Mouse (Mus musculus) heart, adult 2 months (tissue): ENCODE measurements around the gene Rpe. TPM values are rescaled to one million over a fixed set of nuclear protein-coding genes. Genes with fewer than 3 reads are reported as not detected.
A peak's percentile ranks its signal among the peaks of the same experiment; 100 is the strongest.

Experiments used
- DNase-seq, 2 experiments: peaks; one replicate each; pipeline ENCODE4 v3.0.0; 2021
- H3K27ac ChIP-seq: fragments of 200-600 bp; 2 replicates; pipeline ENCODE4 v1.8.1; 2022
- H3K27me3 ChIP-seq: fragments of 200-500 bp; 2 replicates; pipeline ENCODE4 v1.6.1; 2012; ENCODE audit warnings: mild to moderate bottlenecking, low read length, inconsistent platforms, mixed read lengths; ENCODE audit not compliant: control insufficient read depth, insufficient read depth
- H3K36me3 ChIP-seq: fragments of 200-500 bp; 2 replicates; pipeline ENCODE4 v1.6.1; 2012; ENCODE audit warnings: low read length, inconsistent platforms; ENCODE audit not compliant: control insufficient read depth, insufficient read depth
- H3K4me1 ChIP-seq: fragments of 200-500 bp; 2 replicates; pipeline ENCODE4 v1.6.1; 2011; ENCODE audit warnings: low read length; ENCODE audit not compliant: control insufficient read depth, insufficient read depth
- H3K4me3 ChIP-seq: fragments of 200-600 bp; 2 replicates; pipeline ENCODE4 v1.8.1; 2022
- H3K79me2 ChIP-seq: fragments of 200-500 bp; replicated peaks from 2 replicates; pipeline ENCODE4 v1.6.1; 2012; ENCODE audit warnings: mild to moderate bottlenecking, inconsistent platforms, low read length, moderate library complexity, mixed read lengths; ENCODE audit not compliant: control insufficient read depth, insufficient read depth
- H3K9ac ChIP-seq: fragments of 200-500 bp; 2 replicates; pipeline ENCODE4 v1.6.1; 2012; ENCODE audit warnings: low read depth, mild to moderate bottlenecking, control low read depth, inconsistent platforms, low read length, mixed read lengths
- CTCF ChIP-seq: fragments of 200-600 bp; IDR thresholded peaks from 2 replicates; pipeline ENCODE4 v1.8.1; 2022; ENCODE audit warnings: antibody characterized with exemption, mild to moderate bottlenecking, moderate library complexity
- EP300 ChIP-seq: fragments of 200-500 bp; IDR thresholded peaks from 2 replicates; pipeline ENCODE4 v1.6.1; 2011; ENCODE audit warnings: low read depth, low read length, control low read depth; ENCODE audit not compliant: insufficient read depth
- POLR2A ChIP-seq: fragments of 200-500 bp; IDR thresholded peaks from 2 replicates; pipeline ENCODE4 v1.6.1; 2011; ENCODE audit warnings: mild to moderate bottlenecking, low read depth, low read length, control low read depth; ENCODE audit not compliant: insufficient read depth
- WGBS: fragments of 180-500 bp; shearing (Covaris S2); methylation state at CpG from one replicate; pipeline ENCODE4 v1.1.7; 2018; 5-methylcytosine and 5-hydroxymethylcytosine counted together
- intact Hi-C: fragments of 180-260 bp; cut with DNase I; formaldehyde crosslinking; loops from one replicate; pipeline ENCODE4 v1.15.1; 2025
- long read RNA-seq: library from polyadenylated mRNA; stranded (forward); transcript quantifications from one replicate; pipeline ENCODE4 v2.0.0, GENCODE M21; 2021
- polyA plus RNA-seq: library from polyadenylated mRNA; depleted of rRNA; stranded (reverse); fragments of >200 nt; gene quantifications from 2 replicates; pipeline ENCODE4 v1.2.3, GENCODE M21; 2012; rRNA removed
- total RNA-seq, 2 experiments: library from RNA; stranded (reverse); gene quantifications; 2 replicates each; pipeline ENCODE4 v1.2.3; 2021

Gene Rpe
- 10 to 100 TPM; 11.7 to 12.5 TPM for total RNA-seq
- 5.7 and 10.7 TPM in 2 replicates for polyA plus RNA-seq
- long read RNA-seq, transcript Rpe-201 (6 exons, 2,692 nt): major isoform, 13 of 17 reads
- long read RNA-seq, partial matches to known transcripts: 1 of 17 reads
- long read RNA-seq, other reads (novel, unspliced or antisense): 1 of 17 reads

DNA sequence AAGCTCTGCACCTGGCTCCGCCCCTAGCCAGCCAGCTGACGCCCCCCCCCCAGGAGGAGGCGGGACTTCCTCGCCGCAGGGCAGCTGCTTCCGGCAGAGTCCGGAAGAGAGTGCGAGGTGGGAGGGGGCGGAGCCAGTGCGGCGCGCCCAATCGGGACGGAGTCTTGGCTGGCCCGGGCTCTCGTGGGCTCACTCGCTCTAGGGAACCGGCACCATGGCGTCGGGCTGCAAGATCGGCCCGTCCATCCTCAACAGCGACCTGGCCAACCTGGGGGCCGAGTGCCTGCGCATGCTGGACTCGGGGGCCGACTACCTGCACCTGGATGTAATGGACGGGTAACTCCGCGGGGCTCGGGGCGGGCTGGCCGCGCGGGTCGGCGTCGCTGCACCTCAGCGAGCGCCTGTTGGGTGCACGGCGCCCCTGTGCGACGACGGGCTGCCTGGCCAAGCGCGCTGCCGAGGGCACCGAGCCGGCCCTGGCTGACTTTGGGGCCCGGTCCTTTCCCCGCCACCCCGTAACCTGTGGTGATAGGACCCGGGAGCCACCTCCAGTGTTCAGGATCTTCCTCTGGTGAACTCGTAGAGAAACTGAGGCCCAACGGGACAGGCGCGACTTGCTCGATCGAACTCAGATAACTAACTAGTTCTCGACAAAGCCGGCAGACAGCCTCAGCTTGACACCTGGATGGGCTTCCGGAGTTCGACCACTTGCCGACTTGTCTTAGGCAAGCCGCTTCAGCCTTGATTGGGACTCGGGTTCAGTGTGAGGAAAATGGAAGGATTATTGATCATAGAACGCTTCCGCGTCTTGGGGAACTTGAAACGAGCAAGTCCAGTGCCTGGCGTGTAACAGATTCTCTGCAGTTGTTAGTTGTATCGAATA lies at the start of gene Rpe:
Gene Rpe (plus strand): TSS at position 139 of the 883 bp plus-strand sequence.
- intact Hi-C loops: loop anchor here (2.0 to 10.0 kb wide), 2 partner anchors 116 to 334 kb away; partner anchors contain the start of genes Kansl1l and Lancl1
- under 1% methylated on average over 73 of the region's 73 CpGs for WGBS
- peak; percentile 92 to 95 for DNase-seq
- peak within 1 kb of the TSS; percentile 59 for H3K27ac ChIP-seq
- no peaks in the 10 kb centered on the region for H3K27me3 ChIP-seq
- peaks cover 2% of the 10 kb centered on the region; the same call in 1 of the 2 replicates for H3K4me1 ChIP-seq
- peak within 1 kb of the TSS; percentile 90 for H3K9ac ChIP-seq
- peaks cover 3% of the 10 kb centered on the region for H3K36me3 ChIP-seq
- H3K79me2 ChIP-seq: no peaks in the 10 kb centered on the region; the same call in 1 of the 2 replicates
- TF ChIP-seq EP300: no peak
- no peak for TF ChIP-seq CTCF
- peak; percentile 83 for TF ChIP-seq POLR2A
- peak within 1 kb of the TSS; percentile 92 for H3K4me3 ChIP-seq

DNA sequence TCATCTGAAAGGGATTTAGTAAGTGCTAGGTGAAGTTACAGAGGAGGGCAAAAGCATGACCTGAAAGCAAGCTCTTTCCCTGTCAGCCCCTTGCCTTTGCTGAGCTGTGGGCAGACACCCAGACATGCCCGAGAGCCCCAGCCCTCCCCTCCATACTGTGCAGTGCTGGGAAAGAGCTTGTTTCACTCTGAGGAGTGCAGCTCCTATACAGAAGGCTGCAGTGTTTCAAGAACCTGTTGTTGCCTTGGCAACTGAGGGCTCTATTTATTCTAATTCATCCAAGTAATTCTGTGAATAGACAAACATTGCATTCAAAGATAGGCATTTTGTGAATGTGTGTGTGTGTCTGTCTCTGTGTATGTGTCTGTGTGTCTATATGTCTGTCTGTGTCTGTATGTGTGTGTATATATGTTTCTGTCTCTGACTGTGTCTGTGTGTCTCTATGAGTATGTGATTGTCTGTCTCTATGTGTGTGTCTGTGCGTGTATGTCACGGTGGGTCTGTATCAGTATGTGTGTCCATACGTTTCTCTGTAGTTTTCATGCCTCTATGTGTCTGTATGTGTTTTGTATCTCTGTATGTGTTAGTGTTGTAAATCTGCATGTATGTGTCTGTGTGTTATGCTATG lies 45.4 kb upstream of the Rpe start:
- no peaks in the 10 kb centered on the region for H3K27me3 ChIP-seq
- no peak overlapping the region for H3K4me3 ChIP-seq
- DNase-seq: no peak
- intact Hi-C loops: loop anchor here (2.0 to 10.0 kb wide), 2 partner anchors 550 to 1340 kb away; no protein-coding TSS in a partner anchor
- 56% methylated on average over 4 of the region's 4 CpGs for WGBS
- no peaks in the 10 kb centered on the region for H3K4me1 ChIP-seq
- no peaks in the 10 kb centered on the region for H3K36me3 ChIP-seq
- no peak overlapping the region for H3K27ac ChIP-seq
- no peak overlapping the region for H3K9ac ChIP-seq
- H3K79me2 ChIP-seq: no peaks in the 10 kb centered on the region
- TF ChIP-seq POLR2A (no peak), CTCF (no peak), EP300 (no peak)

DNA sequence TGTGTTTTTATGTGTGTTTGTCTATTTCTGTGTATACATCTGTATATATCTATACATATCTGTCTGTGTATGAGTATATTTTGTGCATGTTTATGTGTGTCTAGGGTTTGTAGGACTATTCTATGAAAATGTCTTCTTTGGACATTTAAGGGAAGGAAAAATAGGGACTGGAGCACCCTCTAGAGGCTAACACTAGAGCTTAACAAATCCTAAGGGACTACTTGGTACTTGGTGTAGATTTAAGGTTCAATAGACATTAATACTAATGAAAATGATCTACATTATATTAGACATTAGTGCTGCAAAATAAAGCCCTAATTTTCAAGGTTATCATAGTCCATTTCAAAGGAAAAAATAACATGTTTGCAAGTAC lies 44.9 kb upstream of the Rpe start:
- intact Hi-C loops: loop anchor here (2.0 to 10.0 kb wide), 2 partner anchors 551 to 1341 kb away; no protein-coding TSS in a partner anchor
- Histone ChIP-seq H3K27ac (no peak overlapping the region), H3K4me1 (no peaks in the 10 kb centered on the region), H3K36me3 (no peaks in the 10 kb centered on the region), H3K4me3 (no peak overlapping the region), H3K27me3 (no peaks in the 10 kb centered on the region), H3K79me2 (no peaks in the 10 kb centered on the region), H3K9ac (no peak overlapping the region)
- TF ChIP-seq CTCF (peak; percentile 73), POLR2A (no peak)
- no peak for DNase-seq

DNA sequence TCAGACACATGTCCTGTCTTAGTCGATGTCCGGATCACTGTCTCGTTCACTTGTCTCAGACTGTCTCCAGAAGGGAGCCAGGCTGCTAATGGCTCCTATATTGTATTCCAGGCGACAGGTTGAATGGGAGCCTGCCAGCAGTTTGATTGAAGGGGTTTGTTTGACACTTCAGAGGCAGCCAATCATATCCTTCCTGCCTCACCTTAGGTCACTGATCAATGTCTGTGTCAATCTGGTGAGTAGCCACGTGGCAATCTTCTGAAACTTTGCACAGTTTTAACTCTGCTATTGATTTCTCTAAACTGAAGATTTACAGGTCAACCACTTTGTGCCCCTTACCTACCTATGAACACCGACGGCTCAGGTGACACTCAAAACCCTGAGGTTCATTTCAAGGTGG lies 29.2 kb upstream of the Rpe start:
- Histone ChIP-seq H3K4me1 (no peaks in the 10 kb centered on the region), H3K9ac (no peak overlapping the region), H3K79me2 (no peaks in the 10 kb centered on the region), H3K27ac (no peak overlapping the region), H3K4me3 (no peak overlapping the region), H3K27me3 (no peaks in the 10 kb centered on the region), H3K36me3 (no peaks in the 10 kb centered on the region)
- WGBS: 67% methylated on average over 7 of the region's 7 CpGs
- TF ChIP-seq CTCF: no peak
- TF ChIP-seq POLR2A: no peak
- no peak for TF ChIP-seq EP300
- no peak for DNase-seq
- intact Hi-C loops: no loop called here

DNA sequence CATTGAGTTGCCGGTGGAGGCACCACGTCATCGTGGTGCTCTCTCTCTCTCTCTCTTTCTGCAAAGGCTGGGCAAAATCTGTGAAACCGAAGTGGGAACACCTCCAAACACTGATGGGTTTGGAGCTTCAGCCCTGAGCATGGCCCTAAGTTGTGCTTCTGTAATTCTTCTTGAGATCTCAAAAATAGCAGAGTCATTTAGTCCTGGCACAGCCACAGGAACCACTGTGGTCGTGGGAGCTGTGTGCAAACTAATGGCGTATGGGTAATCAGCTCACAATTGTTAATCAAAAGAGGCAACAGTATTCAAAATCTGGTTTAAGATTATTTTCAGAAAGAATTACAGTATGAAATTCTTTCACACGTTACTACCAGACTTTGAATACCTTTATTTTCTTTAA lies 27.8 kb upstream of the Rpe start:
- no peaks in the 10 kb centered on the region for H3K4me1 ChIP-seq
- H3K27me3 ChIP-seq: no peaks in the 10 kb centered on the region
- no peak overlapping the region for H3K27ac ChIP-seq
- WGBS: 75% methylated on average over 7 of the region's 7 CpGs
- H3K79me2 ChIP-seq: no peaks in the 10 kb centered on the region
- TF ChIP-seq POLR2A (no peak), EP300 (no peak), CTCF (no peak)
- no peak overlapping the region for H3K4me3 ChIP-seq
- DNase-seq: no peak
- intact Hi-C loops: no loop called here
- H3K36me3 ChIP-seq: no peaks in the 10 kb centered on the region
- no peak overlapping the region for H3K9ac ChIP-seq
